Mouse (Mus musculus) MEL (cell line): ENCODE measurements around the gene Irgm1. TPM values are rescaled to one million over a fixed set of nuclear protein-coding genes. Genes with fewer than 3 reads are reported as not detected.
A peak's percentile ranks its signal among the peaks of the same experiment; 100 is the strongest.

Source experiments
- DNase-seq: peaks from one replicate; pipeline ENCODE4 v3.0.0; 2011; ENCODE audit warnings: low read depth, low spot score
- H3K27ac ChIP-seq: 2 replicates; pipeline ENCODE4 v1.5.1; 2012; ENCODE audit warnings: low read depth, mild to moderate bottlenecking, control low read depth, low read length, moderate library complexity; ENCODE audit not compliant: control insufficient read depth
- H3K27me3 ChIP-seq, 2 experiments: fragments of 150-350 bp in 1 of 2; sonication (generic) in 1 of 2; 2 replicates each; pipeline ENCODE4 v1.6.1; 2012; ENCODE audit warnings: low read length in 2 of 2, mild to moderate bottlenecking in 2 of 2, improper control_type of control experiment in 1 of 2, moderate library complexity in 1 of 2; ENCODE audit not compliant: insufficient read depth in 2 of 2, control insufficient read depth in 1 of 2
- H3K36me3 ChIP-seq, 2 experiments: 2 replicates each; pipeline ENCODE4 v1.6.1; 2012 to 2014; ENCODE audit warnings: low read length in 2 of 2, improper control_type of control experiment in 1 of 2, inconsistent platforms in 1 of 2, mild to moderate bottlenecking in 1 of 2; ENCODE audit not compliant: insufficient read depth in 2 of 2, control insufficient read depth in 1 of 2
- H3K4me1 ChIP-seq, 2 experiments: fragments of 150-350 bp in 1 of 2; sonication (generic) in 1 of 2; 2 replicates each; pipeline ENCODE4 v1.6.1; 2012; ENCODE audit warnings: low read length in 2 of 2, improper control_type of control experiment in 1 of 2, mild to moderate bottlenecking in 1 of 2; ENCODE audit not compliant: insufficient read depth in 2 of 2, control insufficient read depth in 1 of 2
- H3K4me3 ChIP-seq, 2 experiments: fragments of 150-350 bp in 1 of 2; sonication (generic) in 1 of 2; 2 replicates each; pipeline ENCODE4 v1.5.1; 2012; ENCODE audit warnings: low read depth in 2 of 2, low read length in 2 of 2, mild to moderate bottlenecking in 2 of 2, moderate library complexity in 2 of 2, control low read depth in 1 of 2, improper control_type of control experiment in 1 of 2; ENCODE audit not compliant: control insufficient read depth in 1 of 2, insufficient read depth in 1 of 2
- H3K79me2 ChIP-seq: 2 replicates; pipeline ENCODE4 v1.6.1; 2012; ENCODE audit warnings: mild to moderate bottlenecking, low read length, moderate library complexity; ENCODE audit not compliant: control insufficient read depth, poor library complexity, insufficient read depth
- H3K9ac ChIP-seq: 2 replicates; pipeline ENCODE4 v1.6.1; 2012; ENCODE audit warnings: low read depth, mild to moderate bottlenecking, control low read depth, low read length, moderate library complexity; ENCODE audit not compliant: control insufficient read depth, poor library complexity, severe bottlenecking
- H3K9me3 ChIP-seq: fragments of 150-350 bp; sonication (generic); replicated peaks from 2 replicates; pipeline ENCODE4 v1.6.1; 2012; ENCODE audit warnings: mild to moderate bottlenecking, low read length, improper control_type of control experiment, moderate library complexity; ENCODE audit not compliant: insufficient read depth
- CHD1 ChIP-seq: IDR thresholded peaks from 2 replicates; pipeline ENCODE4 v1.6.1; 2012; ENCODE audit warnings: low read depth, mild to moderate bottlenecking, inconsistent platforms, low read length, improper control_type of control experiment
- CTCF ChIP-seq, 3 experiments: IDR thresholded peaks in 2 of 3; conservative IDR thresholded peaks in 1 of 3; 2 replicates each; pipeline ENCODE4 v1.5.1; 2011 to 2012; ENCODE audit warnings: low read length in 3 of 3, low read depth in 2 of 3, mild to moderate bottlenecking in 2 of 3, improper control_type of control experiment in 1 of 3, inconsistent platforms in 1 of 3, mixed read lengths in 1 of 3, moderate library complexity in 1 of 3; ENCODE audit not compliant: control insufficient read depth in 1 of 3, insufficient read depth in 1 of 3, poor library complexity in 1 of 3, severe bottlenecking in 1 of 3
- E2F4 ChIP-seq: IDR thresholded peaks from 2 replicates; pipeline ENCODE4 v1.6.1; 2011; ENCODE audit warnings: low read depth, low read length, improper control_type of control experiment, borderline replicate concordance
- ELF1 ChIP-seq: IDR thresholded peaks from 2 replicates; pipeline ENCODE4 v1.6.1; 2014; ENCODE audit warnings: low read depth, mild to moderate bottlenecking, inconsistent platforms, low read length, improper control_type of control experiment, moderate library complexity
- HCFC1 ChIP-seq: IDR thresholded peaks from 2 replicates; pipeline ENCODE4 v1.6.1; 2012; ENCODE audit warnings: low read depth, mild to moderate bottlenecking, inconsistent platforms, low read length, improper control_type of control experiment, moderate library complexity
- JUND ChIP-seq: IDR thresholded peaks from 2 replicates; pipeline ENCODE4 v1.6.1; 2011; ENCODE audit warnings: low read depth, mild to moderate bottlenecking, improper control_type of control experiment, low read length
- MAFK ChIP-seq: IDR thresholded peaks from 2 replicates; pipeline ENCODE4 v1.6.1; 2011; ENCODE audit warnings: low read depth, mild to moderate bottlenecking, low read length, improper control_type of control experiment, borderline replicate concordance
- MAX ChIP-seq: IDR thresholded peaks from 2 replicates; pipeline ENCODE4 v1.6.1; 2011; ENCODE audit warnings: low read length, improper control_type of control experiment
- MAZ ChIP-seq: IDR thresholded peaks from 2 replicates; pipeline ENCODE4 v1.6.1; 2012; ENCODE audit warnings: low read depth, mild to moderate bottlenecking, inconsistent platforms, low read length, improper control_type of control experiment
- MYC ChIP-seq: IDR thresholded peaks from 2 replicates; pipeline ENCODE4 v1.6.1; 2011; ENCODE audit warnings: low read depth, mild to moderate bottlenecking, low read length, improper control_type of control experiment, moderate library complexity
- NRF1 ChIP-seq: IDR thresholded peaks from 2 replicates; pipeline ENCODE4 v1.6.1; 2014; ENCODE audit warnings: low read depth, mild to moderate bottlenecking, inconsistent platforms, low read length, improper control_type of control experiment, moderate library complexity; ENCODE audit not compliant: poor library complexity, insufficient read depth, severe bottlenecking
- POLR2AphosphoS5 ChIP-seq: IDR thresholded peaks from 2 replicates; pipeline ENCODE4 v1.6.1; 2012; ENCODE audit warnings: low read depth, borderline replicate concordance, mild to moderate bottlenecking, inconsistent platforms, low read length, moderate library complexity, mixed read lengths
- SIN3A ChIP-seq: IDR thresholded peaks from 2 replicates; pipeline ENCODE4 v1.6.1; 2012; ENCODE audit warnings: low read length, improper control_type of control experiment, inconsistent platforms
- TBP ChIP-seq: IDR thresholded peaks from 2 replicates; pipeline ENCODE4 v1.8.0; 2011; ENCODE audit warnings: low read depth, low read length, improper control_type of control experiment
- TCF12 ChIP-seq: IDR thresholded peaks from 2 replicates; pipeline ENCODE4 v1.6.1; 2014; ENCODE audit warnings: low read depth, mild to moderate bottlenecking, inconsistent platforms, low read length, improper control_type of control experiment, moderate library complexity
- UBTF ChIP-seq: IDR thresholded peaks from 2 replicates; pipeline ENCODE4 v1.6.1; 2012; ENCODE audit warnings: low read depth, mild to moderate bottlenecking, inconsistent platforms, low read length, improper control_type of control experiment, moderate library complexity, borderline replicate concordance; ENCODE audit not compliant: insufficient read depth
- USF2 ChIP-seq, 2 experiments: IDR thresholded peaks; 2 replicates each; pipeline ENCODE4 v1.6.1; 2011 to 2012; ENCODE audit warnings: improper control_type of control experiment in 2 of 2, low read length in 2 of 2, borderline replicate concordance in 1 of 2, inconsistent platforms in 1 of 2, low read depth in 1 of 2, mild to moderate bottlenecking in 1 of 2; ENCODE audit not compliant: insufficient read depth in 1 of 2
- ZKSCAN1 ChIP-seq: IDR thresholded peaks from 2 replicates; pipeline ENCODE4 v1.6.1; 2012; ENCODE audit warnings: low read depth, mild to moderate bottlenecking, inconsistent platforms, low read length, improper control_type of control experiment, moderate library complexity
- ZMIZ1 ChIP-seq: IDR thresholded peaks from 2 replicates; pipeline ENCODE4 v1.6.1; 2012; ENCODE audit warnings: low read depth, mild to moderate bottlenecking, inconsistent platforms, low read length, improper control_type of control experiment, moderate library complexity
- polyA plus RNA-seq, 2 experiments: library from polyadenylated mRNA; stranded (reverse) in 1 of 2; unstranded in 1 of 2; fragments of >175 nt in 1 of 2; fragments of >200 nt in 1 of 2; gene quantifications; 2 replicates each; pipeline versions ENCODE4 v1.2.1 to v1.2.4; 2012; ENCODE audit warnings: low replicate concordance in 2 of 2, low read depth in 1 of 2; ENCODE audit not compliant: insufficient read length in 2 of 2, insufficient read depth in 1 of 2, missing spikeins in 1 of 2
- total RNA-seq: library from RNA; depleted of rRNA; stranded (reverse); fragments of 300-350 nt; gene quantifications from 2 replicates; pipeline ENCODE4 v1.2.3, GENCODE M21; 2012

The Irgm1 gene
- total and polyA plus RNA-seq, 3 experiments, result 10.0 to 10.7 TPM; not detected in 1

DNA sequence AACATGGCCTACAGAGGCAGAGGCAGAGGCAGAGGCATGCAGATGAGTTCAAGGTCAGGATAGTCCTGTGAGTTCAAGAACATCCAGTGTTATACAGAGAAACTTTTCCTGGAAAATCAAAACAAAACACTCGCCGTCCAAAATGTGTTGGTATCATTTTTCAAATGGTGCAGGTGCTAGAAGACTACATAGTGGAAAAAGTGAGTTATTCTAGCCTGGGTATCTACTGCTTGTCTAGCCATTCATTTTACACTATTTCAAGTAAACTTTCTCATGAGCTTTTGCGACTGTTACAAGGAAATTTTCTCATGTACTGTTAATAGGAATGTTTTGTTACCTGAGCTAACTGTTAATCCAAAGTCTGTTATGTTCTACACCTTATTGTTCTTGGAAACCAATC lies 46.9 kb upstream of the Irgm1 start:
- Histone ChIP-seq H3K36me3 (no peaks in the 10 kb centered on the region), H3K4me3 (no peak overlapping the region), H3K9me3 (no peaks in the 10 kb centered on the region), H3K4me1 (no peaks in the 10 kb centered on the region), H3K9ac (no peak overlapping the region), H3K79me2 (no peaks in the 10 kb centered on the region), H3K27me3 (peaks cover 0 to 1% of the 10 kb centered on the region in 2 experiments; a peak in 2 of 4 replicates), H3K27ac (no peak overlapping the region)
- TF ChIP-seq E2F4 (no peak), CTCF (IDR thresholded peaks at IDR 0.05 in 2 of 3, conservative IDR thresholded peaks at IDR 0.05 in 1 of 3; ENCODE audit: control insufficient read depth in 1 of 3, insufficient read depth in 1 of 3, low read depth in 2 of 3, low read length in 3 of 3, poor library complexity in 1 of 3, severe bottlenecking in 1 of 3) (no peak), SIN3A (no peak), JUND (no peak), ELF1 (no peak), CHD1 (no peak), USF2 (IDR thresholded peaks at IDR 0.05; ENCODE audit: borderline replicate concordance in 1 of 2, insufficient read depth in 1 of 2, low read depth in 1 of 2, low read length in 2 of 2) (no peak), ZMIZ1 (no peak), TCF12 (no peak), UBTF (no peak), MAFK (no peak), ZKSCAN1 (no peak), TBP (no peak), MAX (no peak), MYC (no peak), MAZ (no peak)
- DNase-seq, result no peak

DNA sequence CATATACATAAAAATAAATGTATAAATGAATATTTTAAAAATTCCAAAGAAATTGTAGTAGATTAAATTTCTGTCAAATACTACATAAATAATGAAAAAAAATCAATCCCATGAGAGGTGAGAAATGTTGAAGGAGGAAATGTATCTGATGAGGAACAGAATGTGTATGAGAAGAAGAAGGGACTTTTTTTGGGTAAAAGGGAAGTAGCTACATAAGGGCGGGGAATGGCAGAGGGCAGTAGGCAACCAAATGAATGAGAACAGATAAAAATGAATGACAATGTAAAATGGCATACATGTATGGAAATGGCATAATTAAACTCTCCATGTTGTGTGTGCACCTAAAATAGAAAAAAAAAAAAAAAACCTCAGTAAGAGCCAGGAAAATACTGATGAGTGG lies 42.1 kb upstream of the Irgm1 start:
- H3K9me3 ChIP-seq, result no peaks in the 10 kb centered on the region
- no peaks in the 10 kb centered on the region; a peak in 1 of 4 replicates for H3K36me3 ChIP-seq
- TF ChIP-seq POLR2AphosphoS5, result no peak
- TF ChIP-seq NRF1, result no peak
- no peak for TF ChIP-seq HCFC1
- no peak overlapping the region for H3K27ac ChIP-seq
- no peaks in the 10 kb centered on the region for H3K79me2 ChIP-seq
- DNase-seq, result peak; percentile 23
- H3K4me1 ChIP-seq, result no peaks in the 10 kb centered on the region; a peak in 1 of 4 replicates
- peaks cover 3 to 5% of the 10 kb centered on the region in 2 experiments for H3K27me3 ChIP-seq
- no peak overlapping the region for H3K9ac ChIP-seq
- no peak overlapping the region for H3K4me3 ChIP-seq
